Mouse (Mus musculus): ENCODE measurements around the gene Peli2. TPM values are rescaled to one million over a fixed set of nuclear protein-coding genes. Genes with fewer than 3 reads are reported as not detected.

Gene Peli2
- polyA plus RNA-seq, 1 experiment from 2014 or later: 16.0 TPM

- 69% methylated on average over 9 of the region's 9 CpGs for WGBS
- Histone ChIP-seq H3K9me3 (ENCODE audit: low read depth, low read length) (peaks cover 4% of the 10 kb centered on the region; the same call in 1 of the 2 replicates), H3K4me2 (no peak overlapping the region)
These were observed 66.5 kb downstream of the Peli2 start for GRCm38 (mm10) chr14:48187100-48187499.

GRCm38 (mm10) chr14:48189330-48189729, 68.7 kb downstream of the Peli2 start:
- no peak overlapping the region for H3K4me2 ChIP-seq
- 52% methylated on average over 8 of the region's 8 CpGs for WGBS
- TF ChIP-seq CTCF (IDR thresholded peaks at IDR 0.05; ENCODE audit: low read depth): no peak
- H3K4me1 ChIP-seq (ENCODE audit: insufficient read depth): no peaks in the 10 kb centered on the region
- peaks cover 7% of the 10 kb centered on the region for H3K36me3 ChIP-seq (ENCODE audit: insufficient read depth)
- no peak overlapping the region for H3K27ac ChIP-seq (ENCODE audit: low read depth)
- no peak overlapping the region for H3K4me3 ChIP-seq (ENCODE audit: low read depth, low read length)
- DNase-seq: peak; percentile 58
- ATAC-seq (ENCODE audit: insufficient read depth): peak; percentile 83
- no peaks in the 10 kb centered on the region for H3K9me3 ChIP-seq (ENCODE audit: low read depth, low read length)
- no peak overlapping the region for H3K9ac ChIP-seq
- H3K27me3 ChIP-seq (ENCODE audit: insufficient read depth, low read length): no peaks in the 10 kb centered on the region

More at GRCm38 (mm10) chr14:48187100-48187499, 66.5 kb downstream of the Peli2 start:
- no peak overlapping the region for H3K27ac ChIP-seq (ENCODE audit: low read depth)
- no peak for ATAC-seq (ENCODE audit: insufficient read depth)
- no peak overlapping the region for H3K9ac ChIP-seq
- H3K4me1 ChIP-seq (ENCODE audit: insufficient read depth): no peaks in the 10 kb centered on the region
- TF ChIP-seq CTCF (IDR thresholded peaks at IDR 0.05; ENCODE audit: low read depth): no peak
- no peak overlapping the region for H3K4me3 ChIP-seq (ENCODE audit: low read depth, low read length)
- H3K36me3 ChIP-seq (ENCODE audit: insufficient read depth): peaks cover 10% of the 10 kb centered on the region
- no peak for DNase-seq
- H3K27me3 ChIP-seq (ENCODE audit: insufficient read depth, low read length): no peaks in the 10 kb centered on the region

GRCm38 (mm10) chr14:48190946-48191345, 70.3 kb downstream of the Peli2 start:
- Histone ChIP-seq H3K36me3 (ENCODE audit: insufficient read depth) (no peaks in the 10 kb centered on the region), H3K4me1 (ENCODE audit: insufficient read depth) (no peaks in the 10 kb centered on the region), H3K27me3 (ENCODE audit: insufficient read depth, low read length) (no peaks in the 10 kb centered on the region), H3K9me3 (ENCODE audit: low read depth, low read length) (no peaks in the 10 kb centered on the region), H3K4me2 (no peak overlapping the region), H3K9ac (no peak overlapping the region), H3K27ac (ENCODE audit: low read depth) (no peak overlapping the region), H3K4me3 (ENCODE audit: low read depth, low read length) (no peak overlapping the region)
- no peak for DNase-seq
- ATAC-seq (ENCODE audit: insufficient read depth): no peak
- TF ChIP-seq CTCF (IDR thresholded peaks at IDR 0.05; ENCODE audit: low read depth): no peak
- 88% methylated on average over 5 of the region's 5 CpGs for whole genome bisulfite sequencing

- 87% methylated on average over 3 of the region's 3 CpGs for WGBS
- H3K4me1 ChIP-seq (ENCODE audit: insufficient read depth): peaks cover 2% of the 10 kb centered on the region; the same call in 1 of the 2 replicates
- ATAC-seq (ENCODE audit: insufficient read depth) (no peak), DNase-seq (no peak)
- no peak overlapping the region for H3K4me2 ChIP-seq
- H3K27me3 ChIP-seq (ENCODE audit: insufficient read depth, low read length): no peaks in the 10 kb centered on the region
- TF ChIP-seq CTCF (IDR thresholded peaks at IDR 0.05; ENCODE audit: low read depth): no peak
- no peaks in the 10 kb centered on the region for H3K36me3 ChIP-seq (ENCODE audit: insufficient read depth)
- no peak overlapping the region for H3K27ac ChIP-seq (ENCODE audit: low read depth)
- no peak overlapping the region for H3K4me3 ChIP-seq (ENCODE audit: low read depth, low read length)
- no peak overlapping the region for H3K9ac ChIP-seq
- H3K9me3 ChIP-seq (ENCODE audit: low read depth, low read length): no peaks in the 10 kb centered on the region
These were observed 71.3 kb downstream of the Peli2 start for GRCm38 (mm10) chr14:48191925-48192324.

- H3K4me1 ChIP-seq (ENCODE audit: insufficient read depth): peaks cover 30% of the 10 kb centered on the region
- TF ChIP-seq CTCF (IDR thresholded peaks at IDR 0.05; ENCODE audit: low read depth): no peak
- 36% methylated on average over 5 of the region's 5 CpGs for WGBS
- H3K9ac ChIP-seq: no peak overlapping the region
- ATAC-seq (ENCODE audit: insufficient read depth) (no peak), DNase-seq (peak; percentile 73)
- no peak overlapping the region for H3K4me3 ChIP-seq (ENCODE audit: low read depth, low read length)
- H3K9me3 ChIP-seq (ENCODE audit: low read depth, low read length): no peaks in the 10 kb centered on the region
- no peak overlapping the region for H3K27ac ChIP-seq (ENCODE audit: low read depth)
- no peaks in the 10 kb centered on the region for H3K27me3 ChIP-seq (ENCODE audit: insufficient read depth, low read length)
- no peaks in the 10 kb centered on the region for H3K36me3 ChIP-seq (ENCODE audit: insufficient read depth)
- H3K4me2 ChIP-seq: no peak overlapping the region
These were observed 76.2 kb downstream of the Peli2 start for GRCm38 (mm10) chr14:48196804-48197203.

GRCm38 (mm10) chr14:48197287-48197686, 76.7 kb downstream of the Peli2 start:
- Histone ChIP-seq H3K4me2 (no peak overlapping the region), H3K27ac (ENCODE audit: low read depth) (no peak overlapping the region), H3K9me3 (ENCODE audit: low read depth, low read length) (no peaks in the 10 kb centered on the region), H3K4me1 (ENCODE audit: insufficient read depth) (peaks cover 35% of the 10 kb centered on the region), H3K36me3 (ENCODE audit: insufficient read depth) (no peaks in the 10 kb centered on the region), H3K4me3 (ENCODE audit: low read depth, low read length) (no peak overlapping the region), H3K27me3 (ENCODE audit: insufficient read depth, low read length) (no peaks in the 10 kb centered on the region), H3K9ac (no peak overlapping the region)
- no peak for TF ChIP-seq CTCF (IDR thresholded peaks at IDR 0.05; ENCODE audit: low read depth)
- WGBS: 61% methylated on average over 7 of the region's 7 CpGs
- no peak for ATAC-seq (ENCODE audit: insufficient read depth)
- peak; percentile 59 for DNase-seq

- Histone ChIP-seq H3K4me2 (peak overlapping the region; percentile 31; the same call in 1 of the 2 replicates), H3K4me1 (ENCODE audit: insufficient read depth) (peaks cover 39% of the 10 kb centered on the region), H3K36me3 (ENCODE audit: insufficient read depth) (no peaks in the 10 kb centered on the region), H3K9me3 (ENCODE audit: low read depth, low read length) (no peaks in the 10 kb centered on the region), H3K27ac (ENCODE audit: low read depth) (peak overlapping the region; percentile 59; the same call in 1 of the 2 replicates), H3K9ac (no peak overlapping the region), H3K27me3 (ENCODE audit: insufficient read depth, low read length) (no peaks in the 10 kb centered on the region), H3K4me3 (ENCODE audit: low read depth, low read length) (no peak overlapping the region)
- no peak for TF ChIP-seq CTCF (IDR thresholded peaks at IDR 0.05; ENCODE audit: low read depth)
- DNase-seq (peak; percentile 97), ATAC-seq (ENCODE audit: insufficient read depth) (peak; percentile 83)
- 36% methylated on average over 8 of the region's 8 CpGs for WGBS
These were observed 77.7 kb downstream of the Peli2 start for GRCm38 (mm10) chr14:48198190-48198954.
